Comparison of ENCODE assay signal across 7 mouse cellular contexts in genomic region chr13:31808116-31808803, GRCm38 (mm10). TPM values are rescaled to one million over a fixed set of nuclear protein-coding genes. Genes with fewer than 3 reads are reported as not detected.
DNase-seq lines count a peak whose midpoint lies in the region; ATAC-seq and TF ChIP-seq lines count a peak whose summit lies in the region.

No protein-coding gene starts in this region.

- peak overlapping the region; percentile 64 for H3K27ac ChIP-seq in forebrain, embryonic 11.5 days (ENCODE audit: low read depth, low read length)
- H3K27ac ChIP-seq in hindbrain, embryonic 14.5 days, result peak overlapping the region; percentile 78
- no peak overlapping the region for H3K27ac ChIP-seq in liver, embryonic 12.5 days
- peak overlapping the region; percentile 88 for H3K27ac ChIP-seq in neural tube, embryonic 13.5 days (replicated peaks)

- peak overlapping the region; percentile 60 for H3K4me3 ChIP-seq in C2C12 (ENCODE audit: insufficient read depth, poor library complexity, severe bottlenecking)
- H3K4me3 ChIP-seq in forebrain, embryonic 11.5 days (ENCODE audit: low read depth, low read length), result peak overlapping the region; percentile 48
- H3K4me3 ChIP-seq in hindbrain, embryonic 14.5 days (replicated peaks; ENCODE audit: low read length), result peak overlapping the region; percentile 38
- H3K4me3 ChIP-seq in liver, embryonic 12.5 days, result peak overlapping the region; percentile 58
- peak overlapping the region; percentile 48 for H3K4me3 ChIP-seq in neural tube, embryonic 13.5 days

- H3K9me3 ChIP-seq in forebrain, embryonic 11.5 days (ENCODE audit: control insufficient read depth, low read length), result no peaks in the 10 kb centered on the region
- no peaks in the 10 kb centered on the region for H3K9me3 ChIP-seq in hindbrain, embryonic 14.5 days (ENCODE audit: control insufficient read depth, low read length)
- H3K9me3 ChIP-seq in liver, embryonic 12.5 days (replicated peaks), result no peaks in the 10 kb centered on the region
- no peaks in the 10 kb centered on the region for H3K9me3 ChIP-seq in neural tube, embryonic 13.5 days

- peak; percentile 36 for DNase-seq in ES-CJ7 (ENCODE audit: low read depth, low spot score)
- peak; percentile 77 for DNase-seq in forebrain, embryonic 11.5 days (ENCODE audit: low spot score)
- no peak for DNase-seq in hindbrain, embryonic 14.5 days (ENCODE audit: low spot score)
- DNase-seq in frontal cortex, postnatal 25 days (ENCODE audit: low spot score in 2 of 2), result no peak

- peak overlapping the region; percentile 87 for H3ac ChIP-seq in C2C12 (ENCODE audit: control insufficient read depth, insufficient read length, low read depth)

- H3K4me1 ChIP-seq in forebrain, embryonic 11.5 days (replicated peaks; ENCODE audit: control insufficient read depth, insufficient read depth, low read length), result peaks cover 21% of the 10 kb centered on the region
- peaks cover 14% of the 10 kb centered on the region; the same call in 1 of the 2 replicates for H3K4me1 ChIP-seq in hindbrain, embryonic 14.5 days (replicated peaks; ENCODE audit: control insufficient read depth, insufficient read depth, low read length)
- H3K4me1 ChIP-seq in liver, embryonic 12.5 days, result peaks cover 27% of the 10 kb centered on the region
- peaks cover 36% of the 10 kb centered on the region for H3K4me1 ChIP-seq in neural tube, embryonic 13.5 days (replicated peaks)

- TF ChIP-seq CTCF in C2C12 (IDR thresholded peaks at IDR 0.05; ENCODE audit: control insufficient read depth, insufficient read depth, insufficient read length), result peak; percentile 68

- H3K4me2 ChIP-seq in forebrain, embryonic 11.5 days (ENCODE audit: low read depth, low read length, severe bottlenecking), result no peak overlapping the region; the same call in 1 of the 2 replicates
- peak overlapping the region; percentile 71 for H3K4me2 ChIP-seq in hindbrain, embryonic 14.5 days (replicated peaks)
- H3K4me2 ChIP-seq in liver, embryonic 12.5 days, result peak overlapping the region; percentile 74
- peak overlapping the region; percentile 69 for H3K4me2 ChIP-seq in neural tube, embryonic 13.5 days

- ATAC-seq in forebrain, embryonic 11.5 days (replicated peaks; ENCODE audit: low FRiP score), result no peak
- ATAC-seq in hindbrain, embryonic 14.5 days (ENCODE audit: low FRiP score), result no peak
- no peak for ATAC-seq in liver, embryonic 12.5 days
- no peak for ATAC-seq in neural tube, embryonic 13.5 days (ENCODE audit: low read depth)

- H3K79me3 ChIP-seq in C2C12 (ENCODE audit: low read depth), result peaks cover 32% of the 10 kb centered on the region

- H3K9ac ChIP-seq in forebrain, embryonic 11.5 days (ENCODE audit: low read length), result peak overlapping the region; percentile 62
- H3K9ac ChIP-seq in hindbrain, embryonic 14.5 days, result peak overlapping the region; percentile 60
- H3K9ac ChIP-seq in liver, embryonic 12.5 days, result peak overlapping the region; percentile 41
- H3K9ac ChIP-seq in neural tube, embryonic 13.5 days, result peak overlapping the region; percentile 77

- H3K36me3 ChIP-seq in C2C12 (ENCODE audit: control insufficient read depth, insufficient read depth), result peaks cover 13% of the 10 kb centered on the region
- H3K36me3 ChIP-seq in forebrain, embryonic 11.5 days (ENCODE audit: control insufficient read depth, insufficient read depth, low read length), result no peaks in the 10 kb centered on the region
- H3K36me3 ChIP-seq in hindbrain, embryonic 14.5 days (replicated peaks; ENCODE audit: control insufficient read depth, insufficient read depth), result no peaks in the 10 kb centered on the region
- H3K36me3 ChIP-seq in liver, embryonic 12.5 days, result no peaks in the 10 kb centered on the region
- H3K36me3 ChIP-seq in neural tube, embryonic 13.5 days, result no peaks in the 10 kb centered on the region

- WGBS in forebrain, embryonic 11.5 days, result under 1% methylated on average over 63 of the region's 73 CpGs
- WGBS in hindbrain, embryonic 14.5 days, result under 1% methylated on average over 68 of the region's 73 CpGs
- 2% methylated on average over 58 of the region's 73 CpGs for WGBS in liver, embryonic 12.5 days (ENCODE audit: insufficient replicate concordance)
- 0% methylated on average over 59 of the region's 73 CpGs for WGBS in neural tube, embryonic 13.5 days

- H3K79me2 ChIP-seq in C2C12 (ENCODE audit: control insufficient read depth, insufficient read depth), result peaks cover 51% of the 10 kb centered on the region

- H3K27me3 ChIP-seq in C2C12 (ENCODE audit: control insufficient read depth, insufficient read depth, insufficient read length), result no peaks in the 10 kb centered on the region
- peaks cover 85% of the 10 kb centered on the region for H3K27me3 ChIP-seq in forebrain, embryonic 11.5 days (ENCODE audit: control insufficient read depth, insufficient read depth, low read length)
- H3K27me3 ChIP-seq in hindbrain, embryonic 14.5 days (ENCODE audit: control insufficient read depth, insufficient read depth, low read length), result peaks cover 94% of the 10 kb centered on the region
- H3K27me3 ChIP-seq in liver, embryonic 12.5 days (replicated peaks), result peaks cover 95% of the 10 kb centered on the region
- H3K27me3 ChIP-seq in neural tube, embryonic 13.5 days, result peaks cover 95% of the 10 kb centered on the region

TF ChIP-seq in C2C12, 6 proteins besides CTCF, POLR2A, EP300 and RAD21:
- TF ChIP-seq MYOD1 (IDR thresholded peaks at IDR 0.05; ENCODE audit: control insufficient read depth, insufficient read length, low read depth) (no peak), FOSL1 (IDR thresholded peaks at IDR 0.05; ENCODE audit: insufficient read depth, low read length, poor library complexity, severe bottlenecking) (no peak)

RNA-seq across cellular contexts. Expression of gene Foxc1, which starts 1.8 kb away (rescaled TPM):
- polyA plus RNA-seq in C2C12 (2012; fragmentation: generic; extraction: Trizol), result 4.1 TPM
- polyA plus RNA-seq in forebrain, embryonic 11.5 days (2014; fragmentation: Nextera tagmentation; extraction: Ambion mirVana), result 5.0 and 5.5 TPM in 2 replicates
- polyA plus RNA-seq in hindbrain, embryonic 14.5 days (2014; fragmentation: Nextera tagmentation; extraction: Ambion mirVana), result 2.3 and 2.9 TPM in 2 replicates
- polyA plus RNA-seq in liver, embryonic 12.5 days (2016; fragmentation: Nextera tagmentation; extraction: Ambion mirVana), result 0.25 and 0.28 TPM in 2 replicates
- polyA plus RNA-seq in neural tube, embryonic 13.5 days (2015; fragmentation: Nextera tagmentation; extraction: Ambion mirVana), result 2.4 and 2.6 TPM in 2 replicates

Comparison
In these comparisons a context has a peak if more than half of its experiments do, and no peak if none do; other contexts are left out.
1. DNase-seq: peak in ES-CJ7 (single experiment) and forebrain, embryonic 11.5 days (single experiment); none in hindbrain, embryonic 14.5 days (single experiment) and frontal cortex, postnatal 25 days (0 of 2).
2. Peak in every context shown above with its lines, with median percentiles within 50 percentile points of each other: H3K4me3 ChIP-seq and H3K9ac ChIP-seq.